Mouse (Mus musculus): ENCODE measurements around the gene Gng13. TPM values are rescaled to one million over a fixed set of nuclear protein-coding genes. Genes with fewer than 3 reads are reported as not detected.

Gene Gng13
- polyA plus RNA-seq (2012; rRNA removed): 0.36 TPM in 1 of 2 replicates, not detected in the other

DNA sequence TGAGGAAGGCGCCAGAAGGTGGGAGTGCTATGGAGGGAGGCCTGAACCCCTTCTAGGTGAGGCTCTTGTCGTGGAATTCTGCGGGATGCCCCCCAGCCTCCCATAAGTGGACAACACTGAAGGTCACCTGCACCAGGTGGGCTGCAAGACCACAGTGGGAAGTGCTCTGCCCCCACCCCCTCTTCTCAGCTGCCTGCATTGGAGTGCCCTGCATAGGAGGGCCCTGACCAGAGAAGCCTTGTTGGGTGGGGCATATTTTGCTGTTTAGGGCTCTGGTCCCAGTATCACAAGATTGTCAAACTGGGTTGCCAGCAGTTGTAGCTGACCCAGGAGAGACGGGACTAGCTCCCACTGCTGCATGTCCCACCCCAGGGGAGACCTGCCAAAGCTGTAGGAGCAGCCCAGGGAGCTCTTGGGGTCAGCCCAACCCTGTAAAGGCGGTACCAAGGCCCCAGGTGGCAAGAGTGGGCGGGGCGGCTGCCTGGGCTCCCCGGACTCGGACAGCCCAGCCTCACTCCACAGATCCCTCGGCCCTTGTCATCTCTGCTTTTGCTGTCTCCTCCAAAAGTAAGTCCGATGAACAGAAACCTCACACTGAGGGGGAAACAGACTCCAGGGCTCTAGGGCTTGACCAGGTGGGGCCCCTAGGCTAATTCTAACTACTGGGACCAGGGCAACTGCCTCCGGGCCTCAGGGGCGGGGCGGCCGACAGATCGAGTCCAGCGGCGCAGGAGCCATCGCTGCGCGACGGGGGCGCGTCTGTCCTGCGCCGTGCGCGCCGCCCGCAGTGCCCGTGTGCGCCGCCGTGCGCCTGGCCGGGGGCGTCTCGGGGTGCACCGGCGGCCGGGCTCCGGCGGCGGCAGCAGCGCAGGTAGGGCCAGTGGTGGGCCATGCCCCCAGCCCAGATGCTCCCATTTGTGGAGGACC, at the start of gene Gng13:
TSS of gene Gng13 (plus strand) at position 461 of the 927 bp plus-strand sequence.
- WGBS: 2% methylated on average over 45 of the region's 45 CpGs
- Histone ChIP-seq H3K4me3 (replicated peaks; ENCODE audit: extremely low read depth, low read depth, low read length) (no peak within 1 kb of the TSS), H3K4me1 (ENCODE audit: control insufficient read depth, insufficient read depth, low read length) (no peaks in the 10 kb centered on the region)
- no peak for DNase-seq
- no peak for TF ChIP-seq CTCF (IDR thresholded peaks at IDR 0.05; ENCODE audit: insufficient read depth, low read length)
- no peak for TF ChIP-seq POLR2A (IDR thresholded peaks at IDR 0.05; ENCODE audit: borderline replicate concordance, extremely low read depth, low read depth, low read length)

DNA sequence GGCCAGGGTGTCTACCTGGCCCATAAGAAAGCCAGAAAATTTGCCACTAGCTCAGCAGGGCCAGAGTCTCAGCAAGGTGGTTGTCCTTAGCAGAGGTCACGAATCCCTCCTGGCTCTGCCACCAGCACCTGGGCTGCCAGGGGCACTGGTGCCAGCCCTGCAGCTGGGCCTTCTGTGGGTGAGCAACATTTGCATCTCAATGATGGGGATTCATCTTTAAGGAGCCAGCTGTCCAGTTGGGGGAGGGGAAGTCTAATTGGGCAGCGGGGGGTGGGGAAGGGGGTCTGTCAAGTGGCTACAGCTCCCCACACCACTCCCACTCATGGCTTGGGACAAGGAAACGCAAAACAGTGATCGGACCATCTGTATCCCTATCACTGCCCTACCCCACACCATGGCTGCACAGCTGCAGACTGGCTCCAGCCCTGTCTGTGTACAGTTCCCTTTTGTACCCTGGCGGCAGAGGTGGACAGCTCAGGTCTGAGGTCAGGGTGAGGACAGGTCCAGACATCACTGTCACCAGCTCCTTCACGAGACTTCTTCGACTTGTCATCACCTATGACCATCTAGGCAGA, 48.4 kb upstream of the Gng13 start:
- DNase-seq: no peak
- WGBS: 74% methylated on average over 7 of the region's 7 CpGs
- Histone ChIP-seq H3K4me1 (ENCODE audit: control insufficient read depth, insufficient read depth, low read length) (no peaks in the 10 kb centered on the region), H3K4me3 (replicated peaks; ENCODE audit: extremely low read depth, low read depth, low read length) (no peak overlapping the region)
- TF ChIP-seq CTCF (IDR thresholded peaks at IDR 0.05; ENCODE audit: insufficient read depth, low read length): no peak
- TF ChIP-seq POLR2A (IDR thresholded peaks at IDR 0.05; ENCODE audit: borderline replicate concordance, extremely low read depth, low read depth, low read length): no peak

DNA sequence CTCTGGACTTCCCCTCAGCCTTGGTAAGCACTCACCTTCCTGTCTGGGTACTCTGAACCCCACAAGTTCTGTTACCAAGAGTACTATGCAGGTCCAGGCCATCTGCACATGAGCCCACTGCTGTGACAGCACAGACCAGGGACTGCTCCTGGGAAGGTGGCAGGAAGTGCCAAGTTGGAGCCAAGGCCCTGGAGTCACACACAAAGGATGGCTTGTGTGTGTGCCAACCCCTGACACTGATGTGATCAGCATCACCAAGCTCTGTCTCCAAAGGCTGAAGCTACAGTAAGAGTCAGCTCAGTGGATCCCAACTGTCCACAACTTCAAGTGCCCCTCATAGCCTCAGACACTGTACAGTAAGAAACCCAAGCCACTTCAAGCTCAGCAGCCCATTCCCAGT, 44.0 kb upstream of the Gng13 start:
- no peak overlapping the region for H3K4me3 ChIP-seq (replicated peaks; ENCODE audit: extremely low read depth, low read depth, low read length)
- H3K4me1 ChIP-seq (ENCODE audit: control insufficient read depth, insufficient read depth, low read length): no peaks in the 10 kb centered on the region
- DNase-seq: no peak
- no peak for TF ChIP-seq CTCF (IDR thresholded peaks at IDR 0.05; ENCODE audit: insufficient read depth, low read length)
- no peak for TF ChIP-seq POLR2A (IDR thresholded peaks at IDR 0.05; ENCODE audit: borderline replicate concordance, extremely low read depth, low read depth, low read length)

DNA sequence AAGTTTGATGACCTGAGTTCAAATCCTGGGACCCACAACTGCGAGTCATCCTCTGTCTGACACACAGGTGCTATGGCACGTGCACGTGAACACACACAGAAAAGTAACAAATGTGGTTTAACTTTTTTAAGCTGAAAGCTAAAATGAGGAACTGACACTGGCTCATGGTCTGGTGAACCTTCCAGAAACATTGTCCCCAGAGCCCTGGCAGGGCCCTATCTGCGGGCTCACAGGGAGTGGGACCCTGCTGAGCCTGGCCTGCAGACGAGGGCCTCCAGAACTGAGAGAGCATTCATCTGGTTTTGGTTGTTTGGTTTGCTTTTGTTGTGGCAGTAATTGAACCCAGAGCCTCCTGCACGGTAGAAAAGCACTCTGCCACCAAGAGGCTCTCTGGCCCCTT, 39.0 kb upstream of the Gng13 start:
- TF ChIP-seq CTCF (IDR thresholded peaks at IDR 0.05; ENCODE audit: insufficient read depth, low read length) (no peak), POLR2A (IDR thresholded peaks at IDR 0.05; ENCODE audit: borderline replicate concordance, extremely low read depth, low read depth, low read length) (no peak)
- no peak overlapping the region for H3K4me3 ChIP-seq (replicated peaks; ENCODE audit: extremely low read depth, low read depth, low read length)
- DNase-seq: no peak
- WGBS: 62% methylated on average over 6 of the region's 6 CpGs
- H3K4me1 ChIP-seq (ENCODE audit: control insufficient read depth, insufficient read depth, low read length): no peaks in the 10 kb centered on the region

DNA sequence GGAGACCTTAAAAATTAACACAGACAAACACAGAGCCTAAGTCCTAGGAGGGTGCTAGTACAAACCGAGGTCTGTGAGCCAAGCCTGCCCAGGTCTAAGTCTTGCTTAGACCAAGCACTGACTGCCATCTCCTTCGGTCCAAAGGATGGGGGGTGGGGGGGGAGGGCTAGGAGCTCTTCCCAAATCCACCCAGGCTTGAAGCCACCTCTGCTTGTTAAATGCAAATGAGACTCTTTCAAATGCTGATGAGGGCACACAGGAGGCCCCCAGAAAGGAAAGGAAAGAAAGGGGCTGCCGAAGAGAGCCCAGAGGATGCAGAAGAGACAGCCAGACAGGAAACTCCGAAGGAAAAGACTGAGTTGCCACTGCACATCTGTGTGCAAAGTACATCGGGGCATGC, 37.2 kb upstream of the Gng13 start:
- no peak for DNase-seq
- 19% methylated on average over 5 of the region's 5 CpGs for WGBS
- no peak for TF ChIP-seq POLR2A (IDR thresholded peaks at IDR 0.05; ENCODE audit: borderline replicate concordance, extremely low read depth, low read depth, low read length)
- TF ChIP-seq CTCF (IDR thresholded peaks at IDR 0.05; ENCODE audit: insufficient read depth, low read length): no peak
- Histone ChIP-seq H3K4me1 (ENCODE audit: control insufficient read depth, insufficient read depth, low read length) (no peaks in the 10 kb centered on the region), H3K4me3 (replicated peaks; ENCODE audit: extremely low read depth, low read depth, low read length) (no peak overlapping the region)

DNA sequence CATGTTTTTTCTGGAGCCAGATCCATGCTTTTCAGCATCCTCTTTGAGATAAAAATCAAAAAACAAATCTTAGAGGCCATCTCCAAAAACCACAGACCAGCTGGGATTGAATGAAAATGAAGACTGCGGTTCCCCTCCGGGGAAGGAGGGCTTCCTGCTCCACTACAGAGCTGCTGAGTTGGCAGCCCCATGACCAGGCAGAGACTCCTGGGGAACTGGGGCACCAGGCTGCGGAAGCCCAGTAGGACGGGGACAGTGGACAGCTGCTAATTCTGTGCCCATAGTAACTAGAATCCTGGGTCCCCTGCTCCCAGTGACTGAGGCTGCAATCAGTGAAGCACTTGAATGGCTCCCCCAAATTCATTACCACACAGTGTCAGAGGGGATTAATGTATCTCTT, 35.3 kb upstream of the Gng13 start:
- TF ChIP-seq POLR2A (IDR thresholded peaks at IDR 0.05; ENCODE audit: borderline replicate concordance, extremely low read depth, low read depth, low read length): no peak
- TF ChIP-seq CTCF (IDR thresholded peaks at IDR 0.05; ENCODE audit: insufficient read depth, low read length): no peak
- H3K4me3 ChIP-seq (replicated peaks; ENCODE audit: extremely low read depth, low read depth, low read length): no peak overlapping the region
- DNase-seq: no peak
- 75% methylated on average over 4 of the region's 4 CpGs for WGBS
- H3K4me1 ChIP-seq (ENCODE audit: control insufficient read depth, insufficient read depth, low read length): no peaks in the 10 kb centered on the region

DNA sequence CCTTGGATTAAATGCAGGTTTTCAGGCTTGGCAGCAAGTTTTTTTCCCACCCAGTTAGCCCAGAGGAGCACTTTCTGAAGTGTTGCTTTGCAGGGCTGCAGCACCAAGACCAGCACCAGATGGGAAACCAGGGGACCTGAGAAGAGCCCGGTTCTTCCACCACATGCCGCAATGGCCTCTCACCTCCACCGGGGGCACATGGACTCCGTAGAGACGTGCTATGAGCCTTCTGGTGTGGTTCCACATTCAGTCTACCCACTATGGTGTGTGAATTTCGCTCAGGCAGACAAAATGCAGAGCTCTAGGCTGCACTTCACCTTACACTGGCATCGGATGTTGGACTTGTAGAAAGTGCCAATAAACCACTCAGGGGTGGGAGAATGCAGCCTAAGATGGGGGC, 30.6 kb upstream of the Gng13 start:
- TF ChIP-seq CTCF (IDR thresholded peaks at IDR 0.05; ENCODE audit: insufficient read depth, low read length) (no peak), POLR2A (IDR thresholded peaks at IDR 0.05; ENCODE audit: borderline replicate concordance, extremely low read depth, low read depth, low read length) (no peak)
- WGBS: 36% methylated on average over 7 of the region's 7 CpGs
- Histone ChIP-seq H3K4me3 (replicated peaks; ENCODE audit: extremely low read depth, low read depth, low read length) (no peak overlapping the region), H3K4me1 (ENCODE audit: control insufficient read depth, insufficient read depth, low read length) (no peaks in the 10 kb centered on the region)
- DNase-seq: no peak

DNA sequence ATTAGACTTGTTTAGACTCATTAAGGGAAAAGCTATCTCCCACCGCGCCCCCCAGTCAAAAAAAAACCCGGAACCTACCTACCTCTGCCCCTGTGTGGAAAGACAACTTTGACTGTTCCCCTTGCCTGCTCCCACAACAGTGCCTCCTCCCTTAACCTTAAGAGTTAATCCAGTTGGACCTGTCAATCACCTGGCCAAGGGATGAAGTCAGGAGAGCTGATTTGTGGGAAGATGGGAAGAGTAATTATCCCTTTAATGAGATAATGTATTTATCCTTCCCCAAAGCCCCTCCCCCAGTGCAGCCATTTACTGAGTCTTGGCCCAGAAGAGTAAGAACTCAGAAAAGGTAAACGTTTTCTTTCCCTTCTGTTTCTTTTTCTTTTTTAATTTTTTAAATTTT, 28.0 kb upstream of the Gng13 start:
- Histone ChIP-seq H3K4me1 (ENCODE audit: control insufficient read depth, insufficient read depth, low read length) (no peaks in the 10 kb centered on the region), H3K4me3 (replicated peaks; ENCODE audit: extremely low read depth, low read depth, low read length) (no peak overlapping the region)
- no peak for TF ChIP-seq POLR2A (IDR thresholded peaks at IDR 0.05; ENCODE audit: borderline replicate concordance, extremely low read depth, low read depth, low read length)
- TF ChIP-seq CTCF (IDR thresholded peaks at IDR 0.05; ENCODE audit: insufficient read depth, low read length): no peak
- 79% methylated on average over 4 of the region's 4 CpGs for WGBS
- DNase-seq: no peak

DNA sequence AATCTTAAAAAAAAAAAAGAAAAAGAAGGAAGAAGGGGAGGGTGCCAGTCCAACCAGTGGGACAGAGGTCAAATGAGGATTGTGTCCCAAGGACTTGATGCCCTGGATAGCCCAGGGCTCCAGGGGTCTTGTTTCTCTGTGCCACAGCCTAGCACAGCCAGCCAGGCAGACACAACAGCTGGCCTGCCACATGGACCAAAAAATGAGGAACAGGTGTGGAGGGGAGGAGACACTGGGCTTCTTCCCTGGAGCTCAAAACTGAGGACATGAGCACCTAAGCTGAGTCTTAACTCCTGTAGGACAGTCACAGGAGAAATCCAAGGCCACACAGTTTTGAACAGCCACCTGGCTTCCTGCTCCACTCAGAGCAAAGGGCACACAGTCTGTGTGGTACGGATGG, 20.7 kb upstream of the Gng13 start:
- 21% methylated on average over 1 of the region's 1 CpGs for WGBS
- no peak for DNase-seq
- TF ChIP-seq POLR2A (IDR thresholded peaks at IDR 0.05; ENCODE audit: borderline replicate concordance, extremely low read depth, low read depth, low read length) (no peak), CTCF (IDR thresholded peaks at IDR 0.05; ENCODE audit: insufficient read depth, low read length) (no peak)
- Histone ChIP-seq H3K4me1 (ENCODE audit: control insufficient read depth, insufficient read depth, low read length) (no peaks in the 10 kb centered on the region), H3K4me3 (replicated peaks; ENCODE audit: extremely low read depth, low read depth, low read length) (no peak overlapping the region)

DNA sequence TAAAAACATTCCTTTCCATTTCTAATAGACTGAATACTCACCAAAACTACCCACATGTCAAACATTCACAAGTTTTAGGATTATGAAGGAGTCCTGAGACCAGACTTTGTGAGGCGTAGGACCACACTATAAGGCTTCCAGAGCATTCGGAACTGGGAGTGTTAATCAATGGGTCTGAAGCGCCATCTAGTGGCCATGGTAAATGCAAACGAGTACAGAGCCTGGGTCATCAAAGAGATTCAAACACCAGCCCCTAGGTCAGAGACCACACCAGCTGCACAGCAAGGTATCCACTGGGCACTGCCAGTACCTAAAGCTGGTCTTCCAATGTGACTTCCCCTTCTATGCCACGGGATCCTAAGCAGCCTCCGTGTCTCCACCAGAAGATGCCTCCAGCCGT, 18.5 kb upstream of the Gng13 start:
- no peak overlapping the region for H3K4me3 ChIP-seq (replicated peaks; ENCODE audit: extremely low read depth, low read depth, low read length)
- TF ChIP-seq CTCF (IDR thresholded peaks at IDR 0.05; ENCODE audit: insufficient read depth, low read length): peak; percentile 55
- TF ChIP-seq POLR2A (IDR thresholded peaks at IDR 0.05; ENCODE audit: borderline replicate concordance, extremely low read depth, low read depth, low read length): no peak
- DNase-seq: peak; percentile 52
- no peaks in the 10 kb centered on the region for H3K4me1 ChIP-seq (ENCODE audit: control insufficient read depth, insufficient read depth, low read length)
- 11% methylated on average over 7 of the region's 7 CpGs for WGBS

Data from lung, adult 2 months (tissue).